Mouse (Mus musculus): Measurements from ENCODE around the gene Hs2st1.

GRCm38 (mm10) chr3:144408953-144409352 is 161.0 kb downstream of the Hs2st1 start:
- no peak for TF ChIP-seq CTCF (IDR thresholded peaks at IDR 0.05; ENCODE audit: low read depth)
- no peak for TF ChIP-seq EP300 (IDR thresholded peaks at IDR 0.05; ENCODE audit: low read depth)
